Comparison of ENCODE assay signal across 10 mouse cellular contexts in the genomic region with DNA sequence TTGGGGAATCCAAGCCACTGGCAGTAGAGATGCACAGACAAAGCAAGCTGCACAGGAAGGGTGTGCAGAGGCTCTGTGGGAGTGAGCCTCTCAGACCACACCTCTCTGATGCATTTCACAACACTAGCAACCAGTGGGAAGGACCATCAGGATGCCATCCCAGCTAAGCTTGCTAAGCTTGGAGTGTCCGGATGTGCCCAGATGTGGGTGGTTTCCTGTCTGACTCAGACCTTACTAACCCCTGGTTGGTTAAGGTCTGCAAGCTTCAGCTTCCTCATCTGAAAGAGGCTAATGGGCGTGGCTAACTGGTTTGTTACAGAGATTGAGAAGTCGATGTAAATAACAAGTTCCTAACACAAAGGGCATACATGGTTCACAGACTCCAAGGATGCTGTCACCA.
DNase-seq lines count a peak whose midpoint lies in the region; ATAC-seq and TF ChIP-seq lines count a peak whose summit lies in the region.
"Had no signal": no experiment of that assay in that cellular context is flagged by ENCODE, and none has a peak within 500 bp of the region (broad histone marks: within the 10 kb centered on the region; RNA-seq: fewer than 3 reads in every experiment).

No protein-coding gene starts in this region.

- H3K36me3 ChIP-seq in heart, embryonic 10.5 days: no peaks in the 10 kb centered on the region
- H3K36me3 ChIP-seq in liver, embryonic 15.5 days (replicated peaks): no peaks in the 10 kb centered on the region
- H3K36me3 ChIP-seq: hindbrain, embryonic 15.5 days; limb, embryonic 13.5 days had no signal

- no peaks in the 10 kb centered on the region for H3K27me3 ChIP-seq in heart, embryonic 10.5 days (ENCODE audit: insufficient read depth, poor library complexity, severe bottlenecking)
- no peaks in the 10 kb centered on the region for H3K27me3 ChIP-seq in liver, embryonic 15.5 days
- H3K27me3 ChIP-seq: hindbrain, embryonic 15.5 days; limb, embryonic 13.5 days had no signal

- no peak for TF ChIP-seq CTCF in bone marrow macrophage, adult 2 months (IDR thresholded peaks at IDR 0.05; ENCODE audit: low read depth, low read length)

- H3K27ac ChIP-seq in heart, embryonic 10.5 days: no peak overlapping the region
- peak overlapping the region; percentile 92 for H3K27ac ChIP-seq in bone marrow macrophage, adult 2 months (ENCODE audit: insufficient read depth, low read depth, low read length)
- no peak overlapping the region for H3K27ac ChIP-seq in liver, embryonic 15.5 days (replicated peaks)
- H3K27ac ChIP-seq: hindbrain, embryonic 15.5 days; limb, embryonic 13.5 days had no signal

- no peak overlapping the region for H3K9ac ChIP-seq in liver, embryonic 15.5 days
- H3K9ac ChIP-seq: hindbrain, embryonic 15.5 days; limb, embryonic 13.5 days had no signal

- ATAC-seq in liver, embryonic 15.5 days (ENCODE audit: insufficient read depth): peak; percentile 49
- ATAC-seq in neutrophil, adult 5-6 weeks (ENCODE audit: extremely low read depth, insufficient number of reproducible peaks, low FRiP score, poor library complexity, severe bottlenecking): peak; percentile 94

- peaks cover 6% of the 10 kb centered on the region; the same call in 1 of the 2 replicates for H3K9me3 ChIP-seq in heart, embryonic 10.5 days
- no peaks in the 10 kb centered on the region for H3K9me3 ChIP-seq in liver, embryonic 15.5 days (replicated peaks)
- H3K9me3 ChIP-seq: hindbrain, embryonic 15.5 days had no signal

- no peak for TF ChIP-seq POLR2A in bone marrow macrophage, adult 2 months (IDR thresholded peaks at IDR 0.05; ENCODE audit: borderline replicate concordance, low read depth, low read length)

- peak; percentile 96 for DNase-seq in heart, adult 11 months
- DNase-seq in heart, embryonic 10.5 days (ENCODE audit: low spot score): no peak
- DNase-seq in kidney, postnatal 36 days: no peak
- DNase-seq in kidney, adult 9 months: no peak
- no peak for DNase-seq in kidney, postnatal 14 days

- WGBS in heart, embryonic 10.5 days: 67% methylated on average over 3 of the region's 3 CpGs
- 10% methylated on average over 3 of the region's 3 CpGs for WGBS in liver, embryonic 15.5 days (ENCODE audit: insufficient replicate concordance)

- peaks cover 17% of the 10 kb centered on the region for H3K4me1 ChIP-seq in heart, embryonic 10.5 days
- H3K4me1 ChIP-seq in bone marrow macrophage, adult 2 months (ENCODE audit: control insufficient read depth, insufficient read depth, low read length): peaks cover 35% of the 10 kb centered on the region
- H3K4me1 ChIP-seq in liver, embryonic 15.5 days (replicated peaks): peaks cover 28% of the 10 kb centered on the region

- H3K4me3 ChIP-seq in heart, embryonic 10.5 days: no peak overlapping the region
- H3K4me3 ChIP-seq in bone marrow macrophage, adult 2 months (ENCODE audit: insufficient read depth, low read length): no peak overlapping the region
- H3K4me3 ChIP-seq in liver, embryonic 15.5 days (replicated peaks): no peak overlapping the region
- H3K4me3 ChIP-seq: hindbrain, embryonic 15.5 days; limb, embryonic 13.5 days had no signal

- H3K4me2 ChIP-seq in liver, embryonic 15.5 days: no peak overlapping the region
- H3K4me2 ChIP-seq: hindbrain, embryonic 15.5 days; limb, embryonic 13.5 days had no signal
